Mouse (Mus musculus): ENCODE data around the gene Spg7. TPM values are rescaled to one million over a fixed set of nuclear protein-coding genes. Genes with fewer than 3 reads are reported as not detected.

Gene Spg7
- total and polyA plus RNA-seq, 3 experiments = 20.8 to 35.2 (median 26.1) TPM

GRCm38 (mm10) chr8:123077213-123077612 lies 14.5 kb downstream of the Spg7 start:
- Histone ChIP-seq H3K4me3 (replicated peaks in 1 of 3; ENCODE audit: low read depth in 2 of 3, low read length in 2 of 3, poor library complexity in 1 of 3) (no peak overlapping the region), H3K4me1 (ENCODE audit: control insufficient read depth in 1 of 2, insufficient read depth in 2 of 2) (no peaks in the 10 kb centered on the region), H3K9me3 (replicated peaks; ENCODE audit: low read length) (no peaks in the 10 kb centered on the region), H3K4me2 (ENCODE audit: insufficient read depth, low read depth, poor library complexity, severe bottlenecking) (no peak overlapping the region), H3K36me3 (replicated peaks in 1 of 2; ENCODE audit: control insufficient read depth in 1 of 2, insufficient read depth in 1 of 2, low read length in 1 of 2) (peaks cover 58 to 93% of the 10 kb centered on the region in 2 experiments), H3K27me3 (replicated peaks) (no peaks in the 10 kb centered on the region), H3K9ac (ENCODE audit: insufficient read depth, low read depth) (no peak overlapping the region), H3K27ac (ENCODE audit: insufficient read depth, low read depth) (no peak overlapping the region), H3K79me2 (replicated peaks; ENCODE audit: control insufficient read depth, extremely low read depth, insufficient read depth, poor library complexity, severe bottlenecking) (no peaks in the 10 kb centered on the region)
- TF ChIP-seq E2F4 (IDR thresholded peaks at IDR 0.05; ENCODE audit: insufficient replicate concordance, low read depth, low read length) = no peak
- TF ChIP-seq BHLHE40 (IDR thresholded peaks at IDR 0.05; ENCODE audit: low read depth, low read length) = no peak
- TF ChIP-seq ZNF384 (IDR thresholded peaks at IDR 0.05; ENCODE audit: low read depth, low read length) = no peak
- TF ChIP-seq JUN (IDR thresholded peaks at IDR 0.05; ENCODE audit: insufficient read depth, low read depth, low read length) = no peak
- no peak for TF ChIP-seq JUND (conservative IDR thresholded peaks at IDR 0.05; ENCODE audit: low read depth, low read length)
- no peak for TF ChIP-seq RAD21 (IDR thresholded peaks at IDR 0.05; ENCODE audit: low read depth, low read length)
- TF ChIP-seq ELF1 (IDR thresholded peaks at IDR 0.05; ENCODE audit: low read depth, low read length) = no peak
- no peak for TF ChIP-seq CTCF (conservative IDR thresholded peaks at IDR 0.05 in 1 of 2, IDR thresholded peaks at IDR 0.05 in 1 of 2; ENCODE audit: low read depth in 2 of 2, low read length in 2 of 2)
- TF ChIP-seq MYC (IDR thresholded peaks at IDR 0.05; ENCODE audit: low read depth, low read length) = no peak
- no peak for TF ChIP-seq MAX (IDR thresholded peaks at IDR 0.05; ENCODE audit: low read length)
- no peak for TF ChIP-seq ZMIZ1 (IDR thresholded peaks at IDR 0.05; ENCODE audit: low read depth, low read length)
- TF ChIP-seq SIN3A (IDR thresholded peaks at IDR 0.05; ENCODE audit: low read length) = no peak
- TF ChIP-seq RCOR1 (conservative IDR thresholded peaks at IDR 0.05; ENCODE audit: low read depth, low read length) = no peak
- TF ChIP-seq SMC3 (IDR thresholded peaks at IDR 0.05; ENCODE audit: low read depth, low read length) = no peak
- no peak for TF ChIP-seq NRF1 (IDR thresholded peaks at IDR 0.05; ENCODE audit: low read depth, low read length)
- in situ Hi-C loops (cut with MboI; ENCODE audit: low pct_ligation_motif_present, low pct_unique_long_range_greater_than_20kb, low sequenced_read_pairs) (no loop called here), dilution Hi-C loops (cut with MboI; ENCODE audit: extremely low pct_ligation_motif_present, extremely low pct_unique_long_range_greater_than_20kb, low sequenced_read_pairs) (no loop called here)
- DNase-seq (ENCODE audit: extremely low read depth) = no peak

GRCm38 (mm10) chr8:123082993-123083392 lies 20.3 kb downstream of the Spg7 start:
- Histone ChIP-seq H3K79me2 (replicated peaks; ENCODE audit: control insufficient read depth, extremely low read depth, insufficient read depth, poor library complexity, severe bottlenecking) (no peaks in the 10 kb centered on the region), H3K9ac (ENCODE audit: insufficient read depth, low read depth) (no peak overlapping the region), H3K4me1 (ENCODE audit: control insufficient read depth in 1 of 2, insufficient read depth in 2 of 2) (peaks cover 5 to 10% of the 10 kb centered on the region in 2 experiments), H3K4me2 (ENCODE audit: insufficient read depth, low read depth, poor library complexity, severe bottlenecking) (no peak overlapping the region), H3K27me3 (replicated peaks) (no peaks in the 10 kb centered on the region), H3K4me3 (replicated peaks in 1 of 3; ENCODE audit: low read depth in 2 of 3, low read length in 2 of 3, poor library complexity in 1 of 3) (no peak overlapping the region), H3K27ac (ENCODE audit: insufficient read depth, low read depth) (no peak overlapping the region), H3K9me3 (replicated peaks; ENCODE audit: low read length) (no peaks in the 10 kb centered on the region), H3K36me3 (replicated peaks in 1 of 2; ENCODE audit: control insufficient read depth in 1 of 2, insufficient read depth in 1 of 2, low read length in 1 of 2) (peaks cover 50 to 89% of the 10 kb centered on the region in 2 experiments)
- peak; percentile 25 for DNase-seq (ENCODE audit: extremely low read depth)
- in situ Hi-C loops (cut with MboI; ENCODE audit: low pct_ligation_motif_present, low pct_unique_long_range_greater_than_20kb, low sequenced_read_pairs) = no loop called here
- dilution Hi-C loops (cut with MboI; ENCODE audit: extremely low pct_ligation_motif_present, extremely low pct_unique_long_range_greater_than_20kb, low sequenced_read_pairs) = no loop called here
- no peak for TF ChIP-seq JUN (IDR thresholded peaks at IDR 0.05; ENCODE audit: insufficient read depth, low read depth, low read length)
- TF ChIP-seq MAFK (IDR thresholded peaks at IDR 0.05; ENCODE audit: insufficient replicate concordance, low read length) = no peak
- TF ChIP-seq SMC3 (IDR thresholded peaks at IDR 0.05; ENCODE audit: low read depth, low read length) = no peak
- TF ChIP-seq TBP (conservative IDR thresholded peaks at IDR 0.05; ENCODE audit: low read depth, low read length) = no peak
- TF ChIP-seq ZNF384 (IDR thresholded peaks at IDR 0.05; ENCODE audit: low read depth, low read length) = no peak
- no peak for TF ChIP-seq ZMIZ1 (IDR thresholded peaks at IDR 0.05; ENCODE audit: low read depth, low read length)
- no peak for TF ChIP-seq CTCF (conservative IDR thresholded peaks at IDR 0.05 in 1 of 2, IDR thresholded peaks at IDR 0.05 in 1 of 2; ENCODE audit: low read depth in 2 of 2, low read length in 2 of 2)
- no peak for TF ChIP-seq MEF2A (IDR thresholded peaks at IDR 0.05; ENCODE audit: borderline replicate concordance, low read depth, low read length)
- no peak for TF ChIP-seq ETS1 (conservative IDR thresholded peaks at IDR 0.05; ENCODE audit: low read depth, low read length)
- TF ChIP-seq RAD21 (IDR thresholded peaks at IDR 0.05; ENCODE audit: low read depth, low read length) = no peak
- TF ChIP-seq ELF1 (IDR thresholded peaks at IDR 0.05; ENCODE audit: low read depth, low read length) = no peak
- TF ChIP-seq POLR2AphosphoS2 (IDR thresholded peaks at IDR 0.05; ENCODE audit: low read depth, low read length) = no peak
- no peak for TF ChIP-seq MXI1 (IDR thresholded peaks at IDR 0.05; ENCODE audit: low read depth, low read length)
- no peak for TF ChIP-seq HCFC1 (IDR thresholded peaks at IDR 0.05; ENCODE audit: low read depth, low read length)
- TF ChIP-seq NELFE (IDR thresholded peaks at IDR 0.05; ENCODE audit: low read depth, low read length) = no peak
- TF ChIP-seq MYC (IDR thresholded peaks at IDR 0.05; ENCODE audit: low read depth, low read length) = no peak

Data from CH12.LX (cell line).